Mouse (Mus musculus) heart, postnatal 0 days (tissue): ENCODE data around the gene Gm5294.

ENCODE experiments used
- CTCF ChIP-seq: IDR thresholded peaks from 2 replicates; pipeline ENCODE4 v1.5.1; 2016; ENCODE audit warnings: antibody characterized with exemption, control low read depth, low read depth
- EP300 ChIP-seq: IDR thresholded peaks from 2 replicates; pipeline ENCODE4 v1.6.1; 2016; ENCODE audit warnings: antibody characterized with exemption, low read depth

DNA sequence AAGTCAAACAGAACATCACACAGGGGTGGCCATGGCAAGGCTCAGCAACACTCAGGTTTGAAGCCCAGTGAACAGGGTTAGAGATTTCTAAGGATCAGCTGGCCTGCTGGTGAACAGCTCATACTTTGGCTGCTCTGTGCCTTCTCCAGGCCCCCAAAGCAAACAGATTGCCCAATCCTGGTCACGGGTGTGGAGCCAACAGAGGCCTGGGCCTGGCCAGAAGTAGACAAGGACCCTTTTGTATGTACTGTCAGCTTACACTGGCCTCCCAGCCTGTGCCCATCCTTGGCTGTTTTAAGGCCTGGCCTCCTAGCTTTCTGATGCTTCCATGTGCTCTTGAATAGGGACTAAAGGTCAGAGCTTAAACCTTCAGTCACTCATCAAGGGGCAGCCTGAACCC is 43.5 kb upstream of the Gm5294 start:
- no peak for TF ChIP-seq CTCF
- no peak for TF ChIP-seq EP300
